Mouse (Mus musculus): ENCODE data around the gene 4930474N05Rik. TPM values are rescaled to one million over a fixed set of nuclear protein-coding genes. Genes with fewer than 3 reads are reported as not detected.

4930474N05Rik gene
- total RNA-seq (2021) = not detected

DNA sequence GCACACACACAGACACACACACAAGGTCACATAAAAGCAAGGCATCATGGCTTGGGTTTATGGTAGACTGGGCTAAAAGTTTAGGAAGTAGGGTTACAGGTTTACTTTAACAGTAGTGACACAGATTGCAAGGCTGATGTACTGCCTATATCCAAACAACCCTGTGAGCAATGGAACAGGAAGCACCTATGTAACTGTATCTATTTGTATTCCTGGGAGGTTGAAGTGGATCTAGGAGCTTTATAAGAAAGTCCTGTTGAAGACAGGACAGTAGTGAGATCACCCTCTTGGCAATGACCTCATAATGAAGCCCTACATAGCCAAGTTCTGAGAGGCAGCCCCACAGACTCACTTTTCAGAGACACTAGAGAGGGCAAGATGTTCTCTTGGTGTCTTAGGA, at the start of gene 4930474N05Rik:
Gene 4930474N05Rik (plus strand): TSS at position 301 of the 400 bp plus-strand sequence.
- no peak for DNase-seq
- intact Hi-C loops (cut with DNase I) = no loop called here

DNA sequence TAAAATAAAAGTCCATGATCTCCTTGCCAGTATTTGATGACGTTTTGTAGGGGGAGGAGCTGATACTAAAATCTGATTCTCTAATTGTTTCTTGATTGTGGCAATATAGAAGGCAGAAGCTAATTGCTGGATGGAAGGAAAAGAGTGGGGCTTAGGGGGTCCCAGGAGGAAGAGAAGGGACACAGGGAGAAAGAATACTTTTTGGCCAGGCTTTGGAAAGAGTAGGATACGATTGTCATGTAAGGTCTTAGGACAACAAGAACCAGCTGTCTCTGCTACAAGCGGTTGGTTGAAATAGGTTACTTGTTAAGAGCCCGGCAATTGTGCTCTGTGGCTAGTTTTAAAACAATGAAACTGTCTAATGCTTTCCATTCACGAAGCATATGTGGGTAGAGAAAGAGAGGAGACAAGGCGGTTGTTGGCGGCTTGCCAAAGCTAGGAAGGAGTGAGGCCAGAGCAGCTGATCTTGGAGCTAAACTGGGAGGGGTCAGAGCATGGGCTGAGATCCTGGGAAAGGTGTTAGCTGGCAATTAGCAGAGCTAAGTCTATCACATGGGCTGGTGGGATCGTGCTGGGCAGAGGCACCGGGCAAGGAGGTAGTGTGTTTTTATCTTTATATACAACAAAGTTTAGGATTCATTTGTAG, 45.8 kb upstream of the 4930474N05Rik start:
- DNase-seq = peak; percentile 43
- intact Hi-C loops (cut with DNase I) = no loop called here

DNA sequence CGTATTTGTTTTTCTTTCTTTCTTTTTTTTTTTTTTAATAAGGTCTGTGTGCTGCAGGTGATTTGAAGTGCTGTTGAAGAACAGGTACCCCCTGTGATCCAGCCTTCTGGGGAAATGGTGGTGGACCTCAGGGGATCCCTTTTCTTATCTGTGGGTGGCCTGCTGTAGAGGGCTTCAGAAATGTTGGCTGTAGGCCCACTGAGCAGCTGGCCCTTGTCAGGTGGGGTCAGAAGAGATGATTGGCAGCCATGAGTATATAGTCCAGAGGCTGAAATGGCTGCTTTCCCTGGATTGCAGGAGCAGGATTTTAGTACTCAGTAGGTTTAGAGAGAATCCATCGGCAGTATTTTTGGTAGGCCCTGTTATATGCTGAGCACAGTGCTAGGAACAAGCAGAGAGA, 41.4 kb upstream of the 4930474N05Rik start:
- DNase-seq = no peak
- intact Hi-C loops (cut with DNase I) = no loop called here

GRCm38 (mm10) chr14:36098528-36098927, 3.8 kb downstream of the 4930474N05Rik start:
- intact Hi-C loops (cut with DNase I) = no loop called here
- no peak for DNase-seq

DNA sequence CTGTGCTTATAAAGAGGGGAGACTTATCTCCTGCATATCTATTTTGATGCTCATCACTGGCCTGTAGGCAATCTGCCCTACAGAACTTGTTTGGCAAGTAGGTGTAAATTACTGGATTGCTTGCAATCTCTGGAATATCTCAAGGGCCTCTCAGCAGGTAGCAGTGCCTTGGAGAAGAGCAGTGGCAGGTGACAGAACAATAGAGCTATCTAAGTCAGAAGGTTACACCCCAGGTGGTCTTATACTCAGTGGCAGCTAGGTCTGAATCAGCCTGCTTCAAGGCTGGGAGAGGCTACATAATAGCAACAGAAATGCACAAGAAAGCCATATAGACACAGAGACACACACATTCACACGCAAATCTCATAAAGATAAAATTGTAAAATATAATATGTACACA, 4.9 kb downstream of the 4930474N05Rik start:
- intact Hi-C loops (cut with DNase I) = no loop called here
- no peak for DNase-seq

- no peak for DNase-seq
- intact Hi-C loops (cut with DNase I) = no loop called here
Measured at GRCm38 (mm10) chr14:36100731-36101130, 6.0 kb downstream of the 4930474N05Rik start.

- intact Hi-C loops (cut with DNase I) = no loop called here
- DNase-seq = no peak
Measured at GRCm38 (mm10) chr14:36114481-36114880, 19.8 kb downstream of the 4930474N05Rik start.

DNA sequence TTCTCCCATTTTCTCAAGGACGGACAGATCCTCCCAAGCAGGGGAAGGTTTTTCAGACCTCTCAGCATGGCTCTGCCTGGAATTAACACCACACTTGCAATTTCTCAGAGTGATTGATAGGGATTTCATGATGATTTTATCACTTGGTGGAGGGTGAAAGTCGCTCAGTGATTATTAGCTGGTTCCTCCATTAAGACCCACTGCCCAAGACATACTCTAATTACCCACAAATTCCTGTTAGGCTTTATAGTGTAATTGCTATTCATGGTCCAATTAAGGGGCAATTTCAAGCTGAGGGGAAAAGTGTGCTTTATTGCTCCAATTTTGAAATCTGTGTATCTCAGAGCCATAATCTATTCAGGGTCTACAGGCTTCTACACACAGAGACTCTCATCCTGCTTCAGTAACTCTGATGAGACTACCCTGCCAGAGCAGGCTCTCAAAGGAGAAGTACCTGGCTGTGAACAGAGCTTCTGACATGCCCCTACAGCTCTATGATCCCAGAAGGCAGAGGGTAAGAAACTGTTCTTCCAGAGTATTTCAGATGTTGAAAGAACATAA, 29.1 kb downstream of the 4930474N05Rik start:
- DNase-seq = no peak
- intact Hi-C loops (cut with DNase I) = no loop called here

DNA sequence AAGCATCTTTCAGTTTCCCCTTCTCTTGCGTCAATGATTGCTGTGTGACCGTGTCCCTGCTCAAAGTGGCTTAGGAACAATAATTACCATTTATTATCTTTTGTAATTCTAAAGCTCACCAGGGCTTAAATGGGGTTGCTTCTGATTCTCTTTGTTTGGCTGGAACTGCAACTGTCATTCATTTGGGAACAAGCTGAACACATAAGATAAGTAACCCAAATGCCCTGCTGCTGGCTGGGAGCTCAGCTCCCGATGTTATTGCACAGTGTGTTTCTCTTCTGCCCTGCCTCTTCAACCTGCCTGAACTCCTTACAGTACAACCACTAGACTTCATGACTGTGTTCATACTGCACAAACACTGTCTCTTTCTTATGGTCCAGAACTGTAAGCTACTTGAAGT, 41.0 kb downstream of the 4930474N05Rik start:
- no peak for DNase-seq
- intact Hi-C loops (cut with DNase I) = no loop called here

DNA sequence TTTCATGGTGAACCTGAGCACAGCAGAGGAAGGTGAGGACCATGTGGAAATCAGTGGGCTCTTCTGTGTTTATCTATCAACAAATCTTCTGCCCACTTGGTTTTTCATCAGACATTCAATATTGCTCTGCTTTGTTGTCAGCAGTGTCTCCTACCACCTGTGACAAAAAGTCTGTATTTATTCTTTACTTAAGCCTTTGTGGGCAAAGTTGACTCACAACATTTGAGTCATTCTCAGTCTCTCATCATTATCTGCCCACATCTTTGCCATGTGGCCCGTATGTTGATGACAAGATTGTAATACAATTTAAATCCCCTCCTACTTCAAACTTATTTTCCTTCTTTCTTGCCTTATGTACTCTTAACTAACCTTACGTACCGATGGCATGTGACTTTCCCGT, 43.0 kb downstream of the 4930474N05Rik start:
- DNase-seq = no peak
- intact Hi-C loops (cut with DNase I) = no loop called here

- DNase-seq = no peak
- intact Hi-C loops (cut with DNase I) = no loop called here
Measured at GRCm38 (mm10) chr14:36145261-36145660, 50.5 kb downstream of the 4930474N05Rik start.

Measured in heart, postnatal 10 days (tissue).